Mouse (Mus musculus) natural killer cell, adult 2 months (primary cell): Measurements from ENCODE around the gene Fmnl1.

Source experiments
- DNase-seq, 2 experiments: peaks; one replicate each; pipeline ENCODE4 v3.0.0; 2022; ENCODE audit warnings: low spot score in 2 of 2

Gene Fmnl1

GRCm38 (mm10) chr11:103170494-103171285 lies at the start of gene Fmnl1:
Fmnl1 (plus strand) TSS chr11:103171107.
- peak; percentile 61 to 63 for DNase-seq

GRCm38 (mm10) chr11:103131701-103132575 lies 39.0 kb upstream of the Fmnl1 start, which contains the start of gene Hexim2:
Hexim2 (plus strand) TSS chr11:103132429.
- peak in 1 of 2 experiments; percentile 48 for DNase-seq

GRCm38 (mm10) chr11:103132576-103133455 lies 38.1 kb upstream of the Fmnl1 start:
- DNase-seq: peak; percentile 99 to 100

DNA sequence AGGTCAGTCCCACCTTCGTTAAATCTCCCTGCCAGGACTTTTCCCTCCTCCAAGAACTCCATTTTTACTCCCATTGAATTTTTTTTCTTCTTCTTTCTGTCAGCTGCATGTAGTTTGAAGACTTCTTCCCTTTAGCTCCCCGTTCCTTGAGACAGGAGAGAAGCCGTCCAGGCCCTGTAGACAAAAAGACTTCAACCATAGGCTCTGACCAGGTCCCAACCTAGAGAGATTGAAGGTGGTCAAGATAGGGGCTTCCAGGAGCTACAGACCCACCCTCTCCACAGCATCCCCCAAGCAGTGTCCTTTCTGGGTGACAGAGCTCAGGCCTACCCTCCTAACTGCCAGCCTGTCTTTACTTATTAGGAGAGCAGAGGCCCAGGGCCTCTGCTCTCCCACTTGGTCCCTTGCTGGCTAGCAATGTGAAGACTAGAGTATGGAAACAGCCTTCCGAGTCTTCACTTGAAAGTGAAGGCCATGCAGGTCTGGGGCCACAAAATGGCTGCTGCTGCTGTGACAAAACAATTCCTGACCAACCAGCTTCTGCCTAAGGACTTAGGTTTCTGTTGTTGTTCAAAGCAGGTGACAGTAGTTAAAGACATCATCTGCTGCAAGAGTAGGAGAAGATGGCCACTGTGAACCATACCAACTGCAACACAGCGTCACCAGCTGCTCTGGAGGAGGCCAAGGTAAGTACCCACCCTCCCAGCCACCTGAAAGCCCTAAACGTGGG lies 37.3 kb upstream of the Fmnl1 start:
- DNase-seq: no peak

DNA sequence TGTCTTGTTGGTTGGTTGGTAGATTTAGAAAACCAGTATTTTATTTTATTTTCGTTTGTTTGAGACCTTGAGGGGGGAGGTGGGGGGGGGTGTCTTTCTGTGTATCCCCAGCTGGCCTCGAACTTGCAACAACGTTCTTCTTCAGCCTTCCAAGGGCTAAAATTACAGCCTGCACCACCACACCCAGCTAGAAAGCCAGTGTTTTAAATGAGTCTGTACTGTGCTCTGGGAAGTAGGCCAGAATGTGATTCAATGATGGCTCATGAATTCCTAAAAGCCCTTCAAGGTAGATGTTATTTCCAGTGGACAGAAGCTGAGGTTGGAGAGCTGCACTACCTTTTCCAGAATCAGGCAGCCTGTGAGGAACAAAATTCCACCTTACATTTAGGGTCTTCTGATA lies 36.7 kb upstream of the Fmnl1 start:
- DNase-seq: no peak

GRCm38 (mm10) chr11:103136039-103136577 lies 34.8 kb upstream of the Fmnl1 start:
- no peak for DNase-seq

DNA sequence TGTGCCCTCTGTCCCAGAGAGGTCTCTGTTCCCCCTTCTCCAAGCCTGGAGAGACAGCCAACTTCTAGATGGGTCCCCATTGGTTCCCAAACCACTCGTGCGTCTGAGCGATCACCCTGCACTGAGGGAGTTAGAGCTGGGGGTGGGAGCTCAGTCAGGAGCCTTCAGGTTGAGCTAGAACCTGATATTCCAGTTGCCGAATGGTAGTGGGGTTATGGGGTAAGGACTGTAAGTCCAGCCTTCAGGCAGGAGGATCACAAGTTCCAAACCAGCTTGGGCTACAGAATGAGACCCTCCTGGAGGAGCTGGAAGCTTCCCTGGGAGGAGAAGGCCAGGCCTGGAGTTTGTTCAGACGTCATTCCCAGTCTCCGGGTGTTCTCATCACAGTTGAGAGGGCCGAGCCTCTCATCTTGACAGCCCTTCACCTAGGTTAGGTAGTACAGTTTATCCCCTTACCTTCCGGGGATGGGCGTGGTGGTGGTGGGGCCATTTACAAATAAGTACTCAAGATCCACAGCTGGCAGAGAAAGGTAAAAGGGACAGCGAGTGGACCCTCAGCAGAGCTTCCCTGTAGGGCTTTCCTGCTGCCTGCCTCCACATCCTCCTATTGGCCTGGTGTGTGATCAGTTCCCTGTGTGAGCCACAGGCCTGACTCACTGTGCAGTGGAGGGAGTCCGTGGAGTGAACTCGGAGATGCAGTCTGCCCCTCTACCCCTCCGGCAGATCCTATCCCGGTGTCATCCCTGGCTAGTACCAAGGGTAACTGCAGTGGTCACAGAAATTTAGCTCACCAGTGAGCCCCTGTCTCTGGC lies 30.8 kb upstream of the Fmnl1 start:
- no peak for DNase-seq

DNA sequence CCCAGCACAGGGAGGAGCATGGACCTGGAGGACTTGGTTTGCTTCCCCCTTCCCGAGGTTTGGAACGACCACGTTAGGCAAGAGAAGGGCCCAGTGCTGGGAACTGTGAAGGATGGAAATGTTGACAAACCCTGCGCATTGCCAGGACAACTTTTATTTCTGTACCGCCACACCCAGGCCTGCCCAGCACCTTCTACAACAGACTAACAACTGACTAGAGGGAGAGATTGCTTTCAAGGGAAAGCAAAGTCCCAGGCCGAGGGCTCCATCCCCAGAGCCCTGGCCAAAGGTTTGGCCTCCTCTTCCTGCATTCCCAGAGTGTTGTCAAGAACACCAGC lies 30.2 kb upstream of the Fmnl1 start:
- no peak for DNase-seq

DNA sequence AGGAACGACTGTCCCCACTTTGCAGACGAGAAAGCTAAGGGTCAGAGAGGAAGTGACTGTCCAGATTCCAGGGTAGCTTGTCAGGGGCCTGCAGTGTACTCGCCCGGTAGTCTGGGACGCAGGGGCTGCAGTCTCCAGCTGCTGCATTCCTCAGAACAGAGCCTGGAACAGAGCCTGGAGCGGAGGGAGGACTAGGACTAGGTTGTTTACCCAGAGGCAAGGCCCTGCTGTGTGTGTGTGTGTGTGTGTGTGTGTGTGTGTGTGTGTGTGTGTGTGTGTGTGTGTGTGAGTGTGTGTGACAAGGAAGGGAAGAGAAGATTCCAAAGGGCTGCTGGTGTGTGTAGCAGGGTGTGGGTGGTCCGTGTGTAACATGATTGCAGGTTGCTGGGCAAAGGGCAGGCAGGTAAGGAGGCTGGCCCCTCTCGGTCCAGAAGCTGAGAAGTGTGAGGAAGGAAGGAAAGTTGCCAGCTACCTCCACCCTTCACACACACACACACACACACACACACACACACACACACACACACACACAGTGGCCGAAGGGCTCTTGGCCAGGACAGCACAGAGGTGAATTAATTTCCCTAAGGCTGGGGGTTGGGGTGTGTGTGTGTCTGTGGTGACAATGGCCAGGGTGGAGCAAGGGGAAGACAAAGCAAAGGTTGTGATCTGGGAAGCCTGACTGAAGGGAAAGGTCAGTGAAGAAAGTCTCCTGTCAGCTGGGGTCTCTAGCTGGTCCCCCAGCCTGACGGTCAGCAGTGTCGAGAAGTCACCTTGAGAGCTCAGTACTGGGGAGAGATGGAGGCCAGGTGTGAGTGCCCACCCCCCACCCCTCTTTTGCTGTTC lies 29.6 kb upstream of the Fmnl1 start:
- no peak for DNase-seq

- no peak for DNase-seq
These were observed 29.0 kb upstream of the Fmnl1 start for GRCm38 (mm10) chr11:103141944-103142255.

GRCm38 (mm10) chr11:103142441-103143182 lies 28.3 kb upstream of the Fmnl1 start:
- DNase-seq: peak in 1 of 2 experiments; percentile 38

DNA sequence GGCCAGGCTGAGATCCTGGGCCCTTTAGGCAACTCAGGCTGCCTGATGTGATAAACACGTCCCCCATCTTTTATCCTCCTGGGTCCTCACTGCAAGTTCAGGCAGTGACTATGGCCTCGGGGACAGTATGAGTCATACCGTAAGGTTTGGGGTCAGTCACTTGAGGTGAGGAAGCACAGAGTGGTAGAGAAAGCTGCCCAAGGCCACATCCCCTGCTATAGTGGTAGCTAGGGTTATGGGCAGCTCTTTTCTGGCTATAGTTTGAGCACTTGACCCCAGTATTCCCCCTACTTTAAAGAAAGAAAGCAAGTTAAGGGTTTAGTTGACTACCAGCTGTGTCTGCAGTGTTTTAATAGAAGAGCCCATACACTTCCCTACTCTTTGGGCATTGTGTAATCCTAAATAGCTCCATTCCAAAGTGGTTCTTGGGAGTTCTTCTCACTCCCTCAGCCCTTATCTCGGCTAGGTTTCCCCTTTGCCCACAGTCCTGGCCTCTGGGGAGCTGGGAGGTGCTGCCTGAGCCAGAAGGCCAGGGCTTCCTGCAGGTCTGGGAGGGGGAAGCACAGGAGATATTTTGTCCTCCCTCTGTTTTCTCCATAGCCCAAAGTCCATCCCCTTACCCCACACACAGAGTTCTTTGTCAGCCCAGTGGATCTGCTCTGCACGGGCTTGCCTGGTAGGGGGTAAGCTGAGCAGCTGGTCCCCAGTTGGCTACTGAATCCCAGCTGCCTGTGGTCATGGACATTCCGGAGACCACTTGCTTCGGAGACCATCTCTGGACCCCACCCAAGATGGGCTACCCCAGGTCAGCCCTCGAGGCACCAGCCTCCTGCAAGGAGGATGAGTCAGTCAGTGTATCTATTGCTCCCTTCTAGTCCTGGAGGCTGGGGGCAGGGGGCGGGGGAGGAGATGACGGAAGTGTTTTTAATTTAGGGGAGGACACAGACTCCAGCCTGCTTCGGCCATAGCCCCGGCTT lies 26.3 kb upstream of the Fmnl1 start:
- DNase-seq: peak in 1 of 2 experiments; percentile 39

DNA sequence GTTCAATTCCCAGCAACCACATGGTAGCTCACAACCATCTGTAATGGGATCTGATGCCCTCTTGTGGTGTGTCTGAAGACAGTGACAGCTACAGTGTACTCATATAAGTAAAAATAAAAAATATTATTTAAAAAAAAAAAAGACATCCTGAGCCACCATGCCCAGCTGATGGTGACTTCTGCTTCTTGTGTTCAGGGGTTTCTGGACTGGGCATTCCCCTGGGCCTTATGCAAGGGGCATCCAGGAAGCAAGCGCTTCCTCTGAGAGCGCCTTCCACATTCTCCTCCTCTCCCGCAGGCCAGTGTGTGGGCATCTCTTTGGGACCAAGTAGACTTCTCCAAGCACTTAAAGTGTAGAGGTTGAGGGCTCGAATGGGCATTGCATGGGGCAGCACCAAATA lies 24.5 kb upstream of the Fmnl1 start:
- DNase-seq: no peak

DNA sequence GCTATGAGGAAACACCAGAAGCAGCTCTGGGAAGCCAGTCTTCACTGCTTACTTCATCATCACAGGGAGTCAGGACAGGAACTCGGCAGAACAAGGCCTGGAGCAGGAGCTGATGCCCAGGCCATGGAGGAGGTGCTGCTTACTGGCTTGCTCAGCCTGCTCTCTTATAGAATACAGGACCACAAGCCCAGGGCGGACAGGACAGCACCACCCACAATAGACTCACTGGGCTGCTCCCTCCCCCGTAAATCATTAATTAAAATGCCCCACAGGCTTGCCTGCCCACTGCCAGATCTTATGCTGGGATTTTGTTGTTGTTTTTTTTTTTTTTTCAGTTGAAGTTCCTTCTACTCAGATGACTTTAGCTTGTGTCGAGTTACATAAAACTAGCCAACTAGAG lies 23.1 kb upstream of the Fmnl1 start:
- DNase-seq: no peak

- no peak for DNase-seq
These were observed 21.1 kb upstream of the Fmnl1 start for GRCm38 (mm10) chr11:103149771-103150170.

GRCm38 (mm10) chr11:103158621-103159478 lies 12.1 kb upstream of the Fmnl1 start:
- peak; percentile 92 to 93 for DNase-seq
